Mouse (Mus musculus): ENCODE data around the gene Ttyh2.
A peak's percentile ranks its signal among the peaks of the same experiment; 100 is the strongest.

The Ttyh2 gene

GRCm38 (mm10) chr11:114682321-114682900 is 7.2 kb downstream of the Ttyh2 start:
- no peak for DNase-seq (ENCODE audit: low spot score)

- DNase-seq (ENCODE audit: low spot score), result no peak
These were observed 7.9 kb downstream of the Ttyh2 start for GRCm38 (mm10) chr11:114683029-114683721.

- no peak for DNase-seq (ENCODE audit: low spot score)
These were observed 8.7 kb downstream of the Ttyh2 start for GRCm38 (mm10) chr11:114683722-114684621.

GRCm38 (mm10) chr11:114684627-114685373 is 9.6 kb downstream of the Ttyh2 start:
- DNase-seq (ENCODE audit: low spot score), result no peak

- no peak for DNase-seq (ENCODE audit: low spot score)
These were observed 10.4 kb downstream of the Ttyh2 start for GRCm38 (mm10) chr11:114685526-114686040.

GRCm38 (mm10) chr11:114686221-114686959 is 11.2 kb downstream of the Ttyh2 start:
- DNase-seq (ENCODE audit: low spot score), result no peak

GRCm38 (mm10) chr11:114687574-114688188 is 12.4 kb downstream of the Ttyh2 start:
- DNase-seq (ENCODE audit: low spot score), result no peak

GRCm38 (mm10) chr11:114688729-114689128 is 13.5 kb downstream of the Ttyh2 start:
- no peak for DNase-seq (ENCODE audit: low spot score)

- DNase-seq (ENCODE audit: low spot score), result no peak
These were observed 15.0 kb downstream of the Ttyh2 start for GRCm38 (mm10) chr11:114690192-114690591.

GRCm38 (mm10) chr11:114691454-114692182 is 16.4 kb downstream of the Ttyh2 start:
- peak; percentile 59 for DNase-seq (ENCODE audit: low spot score)

GRCm38 (mm10) chr11:114692601-114693000 is 17.4 kb downstream of the Ttyh2 start:
- no peak for DNase-seq (ENCODE audit: low spot score)

- no peak for DNase-seq (ENCODE audit: low spot score)
These were observed 18.2 kb downstream of the Ttyh2 start for GRCm38 (mm10) chr11:114693456-114693855.

- no peak for DNase-seq (ENCODE audit: low spot score)
These were observed 19.2 kb downstream of the Ttyh2 start for GRCm38 (mm10) chr11:114694451-114694850.

- DNase-seq (ENCODE audit: low spot score), result no peak
These were observed 23.3 kb downstream of the Ttyh2 start for GRCm38 (mm10) chr11:114698496-114698895.

GRCm38 (mm10) chr11:114699511-114699910 is 24.3 kb downstream of the Ttyh2 start:
- DNase-seq (ENCODE audit: low spot score), result no peak

GRCm38 (mm10) chr11:114702311-114702995 is 27.2 kb downstream of the Ttyh2 start:
- DNase-seq (ENCODE audit: low spot score), result no peak

GRCm38 (mm10) chr11:114702996-114703361 is 27.7 kb downstream of the Ttyh2 start:
- DNase-seq (ENCODE audit: low spot score), result no peak

- peak; percentile 34 for DNase-seq (ENCODE audit: low spot score)
These were observed 29.1 kb downstream of the Ttyh2 start for GRCm38 (mm10) chr11:114704071-114704913.
